Mouse (Mus musculus) forebrain, embryonic 11.5 days (tissue): ENCODE data around the gene Fam183b. TPM values are rescaled to one million over a fixed set of nuclear protein-coding genes. Genes with fewer than 3 reads are reported as not detected.
"Not testable (repeated sequence)": the region's sequence is repeated elsewhere in the genome, so short reads cannot be mapped to it uniquely, and the experiment has no call there.

Experiments used
- ATAC-seq: fragments of 200-750 bp; cut with Nextera tagmentation; replicated peaks from 2 replicates; pipeline ENCODE4 v1.8.0; 2017; ENCODE audit warnings: moderate TSS enrichment; ENCODE audit not compliant: low FRiP score
- DNase-seq: peaks from one replicate; pipeline ENCODE4 v3.0.0-alpha.2; 2017; ENCODE audit warnings: low spot score
- H3K27ac ChIP-seq: fragments of 300-500 bp; sonication (generic); 2 replicates; pipeline ENCODE4 v1.5.1; 2014; ENCODE audit warnings: low read depth, low read length
- H3K27me3 ChIP-seq: fragments of 300-500 bp; sonication (generic); 2 replicates; pipeline ENCODE4 v1.6.1; 2014; ENCODE audit warnings: mild to moderate bottlenecking, low read length, mixed read lengths; ENCODE audit not compliant: control insufficient read depth, insufficient read depth
- H3K36me3 ChIP-seq: fragments of 300-500 bp; sonication (generic); 2 replicates; pipeline ENCODE4 v1.6.1; 2014; ENCODE audit warnings: mild to moderate bottlenecking, low read length, moderate library complexity, mixed read lengths; ENCODE audit not compliant: control insufficient read depth, insufficient read depth
- H3K4me1 ChIP-seq: fragments of 300-500 bp; sonication (generic); replicated peaks from 2 replicates; pipeline ENCODE4 v1.6.1; 2014; ENCODE audit warnings: low read length, mixed read lengths; ENCODE audit not compliant: control insufficient read depth, insufficient read depth
- H3K4me2 ChIP-seq: fragments of 300-500 bp; sonication (generic); 2 replicates; pipeline ENCODE4 v1.6.1; 2014; ENCODE audit warnings: low read depth, mild to moderate bottlenecking, low read length, moderate library complexity, mixed read lengths; ENCODE audit not compliant: severe bottlenecking
- H3K4me3 ChIP-seq: fragments of 300-500 bp; sonication (generic); 2 replicates; pipeline ENCODE4 v1.5.1; 2014; ENCODE audit warnings: low read depth, low read length
- H3K9ac ChIP-seq: fragments of 300-500 bp; sonication (generic); 2 replicates; pipeline ENCODE4 v1.6.1; 2014; ENCODE audit warnings: low read length
- H3K9me3 ChIP-seq: fragments of 300-500 bp; sonication (generic); 2 replicates; pipeline ENCODE4 v1.6.1; 2016; ENCODE audit warnings: low read length, mixed read lengths; ENCODE audit not compliant: control insufficient read depth
- WGBS: fragments of 180-500 bp; shearing (Covaris S2); extraction: QIAGEN DNeasy Blood & Tissue Kit; methylation state at CpG from one replicate; pipeline ENCODE4 v1.1.7; 2014; 5-methylcytosine and 5-hydroxymethylcytosine counted together
- polyA plus RNA-seq: library from polyadenylated mRNA; unstranded; fragments of >200 nt; fragmentation: Nextera tagmentation; extraction: Ambion mirVana; gene quantifications from 2 replicates; pipeline ENCODE4 v1.2.1, GENCODE M21; 2014

Fam183b gene
- polyA plus RNA-seq, 1 experiment from 2014 or later, result 1.8 TPM

DNA sequence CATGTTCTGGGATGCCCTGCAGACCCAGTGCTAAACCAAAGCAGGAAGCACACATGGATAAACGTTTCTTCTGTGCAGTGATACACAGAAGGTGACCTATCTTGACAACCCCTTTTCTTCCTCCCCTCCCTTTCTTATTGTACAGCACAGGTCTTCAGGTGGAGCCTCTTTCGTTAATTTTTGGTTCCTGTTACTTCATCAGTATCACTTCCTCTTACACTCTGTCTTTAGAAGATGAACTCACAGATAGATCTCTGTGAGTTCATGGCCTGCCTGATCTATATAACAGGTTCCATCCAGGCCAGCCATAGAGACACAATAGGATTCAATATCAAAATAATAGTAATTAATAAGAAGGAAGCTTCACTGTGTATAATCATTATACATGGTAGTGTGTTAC lies 11.7 kb downstream of the Fam183b start:
- DNase-seq, result no peak
- H3K27ac ChIP-seq, result no peak overlapping the region
- WGBS, result 65% methylated on average over 2 of the region's 2 CpGs
- H3K9ac ChIP-seq, result no peak overlapping the region
- no peak for ATAC-seq
- H3K9me3 ChIP-seq, result no peaks in the 10 kb centered on the region
- no peaks in the 10 kb centered on the region for H3K4me1 ChIP-seq
- no peak overlapping the region for H3K4me3 ChIP-seq
- no peaks in the 10 kb centered on the region for H3K36me3 ChIP-seq
- no peaks in the 10 kb centered on the region for H3K27me3 ChIP-seq
- no peak overlapping the region for H3K4me2 ChIP-seq

GRCm38 (mm10) chr11:58789532-58789931 lies 12.2 kb downstream of the Fam183b start:
- no peaks in the 10 kb centered on the region for H3K36me3 ChIP-seq
- H3K9ac ChIP-seq, result no peak overlapping the region
- H3K4me2 ChIP-seq, result no peak overlapping the region
- DNase-seq, result no peak
- WGBS, result 26% methylated on average over 3 of the region's 3 CpGs
- H3K9me3 ChIP-seq, result no peaks in the 10 kb centered on the region
- H3K4me3 ChIP-seq, result no peak overlapping the region
- no peaks in the 10 kb centered on the region for H3K4me1 ChIP-seq
- ATAC-seq, result no peak
- no peaks in the 10 kb centered on the region for H3K27me3 ChIP-seq
- H3K27ac ChIP-seq, result no peak overlapping the region

GRCm38 (mm10) chr11:58788346-58788745 lies 13.4 kb downstream of the Fam183b start:
- no peak overlapping the region for H3K9ac ChIP-seq
- H3K4me1 ChIP-seq, result no peaks in the 10 kb centered on the region
- H3K4me3 ChIP-seq, result no peak overlapping the region
- ATAC-seq (no peak), DNase-seq (no peak)
- no peak overlapping the region for H3K4me2 ChIP-seq
- no peaks in the 10 kb centered on the region for H3K36me3 ChIP-seq
- no peak overlapping the region for H3K27ac ChIP-seq
- H3K9me3 ChIP-seq, result no peaks in the 10 kb centered on the region
- H3K27me3 ChIP-seq, result no peaks in the 10 kb centered on the region
- WGBS, result 86% methylated on average over 8 of the region's 8 CpGs

DNA sequence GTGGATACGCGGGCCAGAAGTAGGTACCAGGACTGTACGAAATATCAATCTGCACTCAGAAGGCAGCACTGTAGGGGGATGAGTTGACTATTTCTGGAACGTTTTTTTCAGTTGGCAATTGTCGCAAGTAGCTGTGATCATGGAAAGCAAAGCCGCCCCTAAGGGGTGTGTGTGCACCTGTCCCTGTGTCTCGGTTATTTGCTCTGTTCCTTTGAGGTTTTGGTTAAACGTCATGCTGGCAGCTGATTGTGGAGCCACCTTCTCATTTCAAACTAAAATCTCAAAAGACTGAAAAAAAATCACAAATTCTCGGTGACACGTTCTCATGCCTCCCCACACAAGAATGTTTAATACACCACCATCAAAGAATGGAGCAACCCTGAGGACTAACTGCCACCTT lies 14.1 kb downstream of the Fam183b start:
- Histone ChIP-seq H3K27me3 (no peaks in the 10 kb centered on the region), H3K4me2 (no peak overlapping the region), H3K27ac (no peak overlapping the region), H3K9ac (no peak overlapping the region), H3K36me3 (no peaks in the 10 kb centered on the region), H3K4me1 (no peaks in the 10 kb centered on the region), H3K4me3 (no peak overlapping the region), H3K9me3 (no peaks in the 10 kb centered on the region)
- 89% methylated on average over 10 of the region's 10 CpGs for WGBS
- ATAC-seq (no peak), DNase-seq (no peak)

- Histone ChIP-seq H3K27ac (no peak overlapping the region), H3K4me1 (no peaks in the 10 kb centered on the region), H3K27me3 (no peaks in the 10 kb centered on the region), H3K4me3 (no peak overlapping the region), H3K36me3 (no peaks in the 10 kb centered on the region), H3K4me2 (no peak overlapping the region), H3K9me3 (no peaks in the 10 kb centered on the region), H3K9ac (no peak overlapping the region)
- DNase-seq (no peak), ATAC-seq (no peak)
- WGBS, result 85% methylated on average over 2 of the region's 2 CpGs
Measured at GRCm38 (mm10) chr11:58784182-58784581, 17.6 kb downstream of the Fam183b start.

DNA sequence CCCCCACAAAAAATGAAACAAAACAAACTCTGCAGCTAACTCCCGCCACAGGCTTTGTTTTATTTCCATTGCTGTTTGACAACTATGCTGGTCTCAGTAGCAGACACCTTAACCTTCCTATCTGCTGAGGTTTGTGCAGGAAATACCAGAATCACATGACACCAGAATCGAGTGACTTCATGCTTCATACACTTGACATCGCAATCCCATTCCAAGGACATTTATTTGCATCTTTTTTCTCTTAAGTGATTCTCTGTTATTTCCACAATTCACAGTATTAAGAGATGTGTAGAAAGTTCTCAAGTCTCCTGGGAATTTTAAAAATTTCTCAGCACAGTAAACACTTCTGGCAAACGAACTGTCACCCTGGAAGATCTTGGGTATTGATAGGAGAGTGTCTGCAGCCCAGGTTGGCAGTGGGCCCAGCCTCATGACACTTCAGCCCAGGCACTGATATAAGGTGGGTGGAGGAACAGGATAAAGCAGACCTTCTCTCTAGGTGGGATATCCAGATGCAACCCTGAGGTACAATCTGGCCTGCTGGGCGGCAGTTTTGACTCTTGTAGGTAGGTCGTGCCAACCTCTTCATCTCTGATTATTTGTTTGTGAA lies 19.2 kb downstream of the Fam183b start, which contains the start of gene Olfr314:
Gene Olfr314 (plus strand): TSS at position 473 of the 610 bp plus-strand sequence.
- Histone ChIP-seq H3K4me1 (no peaks in the 10 kb centered on the region), H3K4me3 (no peak within 1 kb of the TSS), H3K9me3 (no peaks in the 10 kb centered on the region), H3K36me3 (no peaks in the 10 kb centered on the region), H3K27ac (no peak within 1 kb of the TSS), H3K4me2 (no peak within 1 kb of the TSS), H3K27me3 (no peaks in the 10 kb centered on the region), H3K9ac (no peak within 1 kb of the TSS)
- ATAC-seq (no peak), DNase-seq (no peak)
- WGBS, result 92% methylated on average over 6 of the region's 6 CpGs

DNA sequence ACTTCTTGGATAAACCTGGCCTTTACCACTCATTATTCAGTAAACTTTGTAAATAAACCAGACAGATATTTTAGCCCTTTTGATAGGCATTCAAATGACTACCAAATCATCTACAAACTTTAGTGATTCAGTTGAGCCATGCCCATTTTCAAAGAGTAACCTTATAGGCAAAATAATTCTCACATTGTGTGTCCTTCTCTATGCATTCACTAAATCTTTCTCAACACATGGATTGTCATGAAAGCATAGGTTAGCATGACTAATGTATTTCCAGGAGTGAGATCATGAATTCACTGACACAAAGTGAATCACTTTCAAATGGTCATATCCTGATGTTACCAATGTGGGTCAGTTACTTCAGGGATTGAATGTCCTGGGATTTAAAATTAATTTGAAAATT lies 28.9 kb downstream of the Fam183b start, which contains the start of gene Olfr315:
Gene Olfr315 (plus strand): TSS at position 301 of the 400 bp plus-strand sequence.
- Histone ChIP-seq H3K4me2 (no peak within 1 kb of the TSS), H3K27ac (no peak within 1 kb of the TSS), H3K4me1 (no peaks in the 10 kb centered on the region), H3K27me3 (no peaks in the 10 kb centered on the region), H3K4me3 (no peak within 1 kb of the TSS), H3K36me3 (no peaks in the 10 kb centered on the region), H3K9ac (no peak within 1 kb of the TSS), H3K9me3 (no peaks in the 10 kb centered on the region)
- DNase-seq (no peak), ATAC-seq (no peak)

DNA sequence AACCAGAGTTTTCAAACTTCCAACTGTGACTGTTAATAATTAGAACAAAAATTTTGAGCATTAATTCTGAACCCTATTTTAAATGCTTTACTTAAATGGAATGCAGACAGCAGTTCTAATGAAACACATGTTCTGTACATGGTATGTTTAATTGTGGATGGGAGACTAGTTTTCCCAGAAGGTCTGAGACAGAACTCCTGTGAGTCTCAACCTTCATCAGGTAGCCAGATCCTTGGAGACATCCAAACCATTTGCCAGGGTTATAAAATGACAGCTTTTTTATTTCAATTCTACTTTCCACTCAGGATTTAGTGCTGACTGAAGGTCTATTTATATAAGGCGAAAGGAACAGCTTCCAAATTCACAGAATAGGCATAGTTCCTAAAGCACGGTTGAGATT lies 49.3 kb downstream of the Fam183b start, which contains the start of gene Olfr316:
Gene Olfr316 (plus strand): TSS at position 301 of the 400 bp plus-strand sequence.
- H3K4me3 ChIP-seq, result no peak within 1 kb of the TSS
- ATAC-seq, result no peak
- no peak within 1 kb of the TSS for H3K9ac ChIP-seq
- WGBS, result 86% methylated on average over 2 of the region's 2 CpGs
- no peaks in the 10 kb centered on the region for H3K36me3 ChIP-seq
- H3K27ac ChIP-seq, result no peak within 1 kb of the TSS
- H3K4me2 ChIP-seq, result no peak within 1 kb of the TSS
- H3K4me1 ChIP-seq, result no peaks in the 10 kb centered on the region
- H3K27me3 ChIP-seq, result no peaks in the 10 kb centered on the region
- DNase-seq, result no peak
- H3K9me3 ChIP-seq, result no peaks in the 10 kb centered on the region

- not testable (repeated sequence) for H3K9me3 ChIP-seq, H3K4me1 ChIP-seq, DNase-seq, H3K27ac ChIP-seq, H3K9ac ChIP-seq, H3K4me2 ChIP-seq, H3K27me3 ChIP-seq, H3K4me3 ChIP-seq, ATAC-seq, H3K36me3 ChIP-seq
- 84% methylated on average over 18 of the region's 18 CpGs for WGBS
Measured at GRCm38 (mm10) chr11:58751096-58751495, 50.7 kb downstream of the Fam183b start.
